Mouse (Mus musculus): ENCODE results near the gene Ier5. TPM values are rescaled to one million over a fixed set of nuclear protein-coding genes. Genes with fewer than 3 reads are reported as not detected.

Ier5 gene
- total and polyA plus RNA-seq, 3 experiments: 6.8 to 12.6 (median 7.8) TPM

DNA sequence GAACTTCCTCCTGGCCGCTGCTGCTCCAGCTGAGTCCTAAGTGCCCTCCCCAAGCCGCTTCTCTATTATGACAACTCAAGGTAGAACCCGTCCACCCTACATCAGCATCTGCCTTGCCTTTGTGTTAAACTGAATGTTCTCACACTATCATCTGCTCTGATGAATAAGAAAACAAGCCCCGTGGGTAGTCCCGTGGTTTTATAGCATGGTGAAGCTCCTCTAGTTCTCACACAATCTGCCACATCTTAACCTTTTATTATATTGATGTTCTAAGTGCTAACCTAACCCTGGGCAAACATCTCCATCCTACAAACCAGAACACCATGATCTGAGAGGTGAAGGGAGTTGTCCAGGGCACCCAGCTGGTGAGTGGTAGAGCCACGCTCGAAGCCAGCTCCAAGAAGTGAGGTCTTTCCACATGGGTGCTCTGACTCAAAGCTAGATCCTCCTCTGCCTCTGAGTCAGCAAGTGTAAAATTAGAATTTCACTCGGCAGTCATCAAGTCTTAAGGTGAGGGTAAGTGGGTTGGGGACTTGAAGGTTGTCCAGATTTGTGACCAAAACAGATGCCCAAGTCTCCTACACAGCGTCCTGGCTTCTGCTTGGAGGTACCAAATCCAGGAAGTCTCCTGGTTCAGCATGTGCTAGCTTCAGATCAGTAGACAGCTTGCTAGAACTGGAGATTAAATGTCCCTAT is 48.4 kb downstream of the Ier5 start:
- TF ChIP-seq CTCF (IDR thresholded peaks at IDR 0.05; ENCODE audit: low read depth, low read length) (no peak), GATA1 (IDR thresholded peaks at IDR 0.05; ENCODE audit: borderline replicate concordance, low read length) (no peak), POLR2AphosphoS5 (IDR thresholded peaks at IDR 0.05; ENCODE audit: insufficient replicate concordance, low read depth, low read length) (no peak), TAL1 (conservative IDR thresholded peaks at IDR 0.05; ENCODE audit: low read depth, low read length) (no peak), GATA2 (IDR thresholded peaks at IDR 0.05; ENCODE audit: borderline replicate concordance, low read depth, low read length) (no peak)
- DNase-seq (ENCODE audit: low spot score) (no peak), ATAC-seq (ENCODE audit: extremely low read depth, insufficient number of reproducible peaks, low FRiP score, poor library complexity, severe bottlenecking) (no peak)
- Histone ChIP-seq H3K36me3 (replicated peaks) (no peaks in the 10 kb centered on the region), H3K9me3 (replicated peaks) (no peaks in the 10 kb centered on the region), H3K27me3 (ENCODE audit: insufficient read depth, low read length) (peaks cover 34% of the 10 kb centered on the region), H3K4me3 (ENCODE audit: low read depth, low read length) (no peak overlapping the region; the same call in 1 of the 2 replicates), H3K4me1 (ENCODE audit: insufficient read depth, low read depth, low read length) (peaks cover 57% of the 10 kb centered on the region)

- H3K9me3 ChIP-seq (replicated peaks): no peaks in the 10 kb centered on the region
- ATAC-seq (ENCODE audit: extremely low read depth, insufficient number of reproducible peaks, low FRiP score, poor library complexity, severe bottlenecking) (peak; percentile 78), DNase-seq (ENCODE audit: low spot score) (peak; percentile 67)
- H3K4me3 ChIP-seq (ENCODE audit: low read depth, low read length): peak overlapping the region; percentile 54; the same call in 1 of the 2 replicates
- peaks cover 50% of the 10 kb centered on the region for H3K4me1 ChIP-seq (ENCODE audit: insufficient read depth, low read depth, low read length)
- TF ChIP-seq POLR2AphosphoS5 (IDR thresholded peaks at IDR 0.05; ENCODE audit: insufficient replicate concordance, low read depth, low read length) (no peak), CTCF (IDR thresholded peaks at IDR 0.05; ENCODE audit: low read depth, low read length) (no peak), GATA2 (IDR thresholded peaks at IDR 0.05; ENCODE audit: borderline replicate concordance, low read depth, low read length) (no peak), GATA1 (IDR thresholded peaks at IDR 0.05; ENCODE audit: borderline replicate concordance, low read length) (no peak), TAL1 (conservative IDR thresholded peaks at IDR 0.05; ENCODE audit: low read depth, low read length) (no peak)
- H3K36me3 ChIP-seq (replicated peaks): no peaks in the 10 kb centered on the region
- H3K27me3 ChIP-seq (ENCODE audit: insufficient read depth, low read length): peaks cover 34% of the 10 kb centered on the region
Observed at GRCm38 (mm10) chr1:155050174-155050573, 49.3 kb downstream of the Ier5 start.

GRCm38 (mm10) chr1:155048947-155049346 is 50.5 kb downstream of the Ier5 start:
- peaks cover 31% of the 10 kb centered on the region for H3K27me3 ChIP-seq (ENCODE audit: insufficient read depth, low read length)
- peaks cover 39% of the 10 kb centered on the region for H3K4me1 ChIP-seq (ENCODE audit: insufficient read depth, low read depth, low read length)
- ATAC-seq (ENCODE audit: extremely low read depth, insufficient number of reproducible peaks, low FRiP score, poor library complexity, severe bottlenecking) (peak; percentile 41; the same call in 1 of the 2 replicates), DNase-seq (ENCODE audit: low spot score) (peak; percentile 73)
- H3K4me3 ChIP-seq (ENCODE audit: low read depth, low read length): no peak overlapping the region
- TF ChIP-seq GATA2 (IDR thresholded peaks at IDR 0.05; ENCODE audit: borderline replicate concordance, low read depth, low read length): no peak
- no peak for TF ChIP-seq GATA1 (IDR thresholded peaks at IDR 0.05; ENCODE audit: borderline replicate concordance, low read length)
- peak; percentile 87 for TF ChIP-seq CTCF (IDR thresholded peaks at IDR 0.05; ENCODE audit: low read depth, low read length)
- no peaks in the 10 kb centered on the region for H3K9me3 ChIP-seq (replicated peaks)
- H3K36me3 ChIP-seq (replicated peaks): no peaks in the 10 kb centered on the region

Other genes with a start within 250 kb of the Ier5 start
- gene Cacna1e, start 215.1 kb downstream of the Ier5 start, total RNA-seq (2014; fragmentation: Nextera tagmentation): not detected in 2 replicates
- 0.17 and 0.22 TPM in 2 replicates for gene Cacna1e, start 215.1 kb downstream of the Ier5 start, total RNA-seq (2017)
- gene Cacna1e, start 215.1 kb downstream of the Ier5 start, polyA plus RNA-seq (2012): not detected in 2 replicates
- gene Mr1, start 47.2 kb upstream of the Ier5 start, total RNA-seq (2014; fragmentation: Nextera tagmentation): 3.6 and 4.3 TPM in 2 replicates
- gene Mr1, start 47.2 kb upstream of the Ier5 start, total RNA-seq (2017): 2.3 and 3.0 TPM in 2 replicates
- 0.02 and 0.09 TPM in 2 replicates for gene Mr1, start 47.2 kb upstream of the Ier5 start, polyA plus RNA-seq (2012)
- gene Stx6, start 59.1 kb upstream of the Ier5 start, total RNA-seq (2014; fragmentation: Nextera tagmentation): 27.5 and 46.3 TPM in 2 replicates
- 36.0 and 60.5 TPM in 2 replicates for gene Stx6, start 59.1 kb upstream of the Ier5 start, total RNA-seq (2017)
- gene Stx6, start 59.1 kb upstream of the Ier5 start, polyA plus RNA-seq (2012): 117 and 160 TPM in 2 replicates
- gene BC034090, start 144.8 kb upstream of the Ier5 start, total RNA-seq (2014; fragmentation: Nextera tagmentation): not detected in 2 replicates
- gene BC034090, start 144.8 kb upstream of the Ier5 start, total RNA-seq (2017): 0.11 TPM in 1 of 2 replicates, not detected in the other
- 0.09 and 0.18 TPM in 2 replicates for gene BC034090, start 144.8 kb upstream of the Ier5 start, polyA plus RNA-seq (2012)